Mouse (Mus musculus) brain, adult 2 months (tissue): ENCODE data around the gene Yap1.

Experiments
- DNase-seq: peaks from one replicate; pipeline ENCODE4 v3.0.0; 2011; ENCODE audit warnings: low read depth, low spot score

The Yap1 gene

DNA sequence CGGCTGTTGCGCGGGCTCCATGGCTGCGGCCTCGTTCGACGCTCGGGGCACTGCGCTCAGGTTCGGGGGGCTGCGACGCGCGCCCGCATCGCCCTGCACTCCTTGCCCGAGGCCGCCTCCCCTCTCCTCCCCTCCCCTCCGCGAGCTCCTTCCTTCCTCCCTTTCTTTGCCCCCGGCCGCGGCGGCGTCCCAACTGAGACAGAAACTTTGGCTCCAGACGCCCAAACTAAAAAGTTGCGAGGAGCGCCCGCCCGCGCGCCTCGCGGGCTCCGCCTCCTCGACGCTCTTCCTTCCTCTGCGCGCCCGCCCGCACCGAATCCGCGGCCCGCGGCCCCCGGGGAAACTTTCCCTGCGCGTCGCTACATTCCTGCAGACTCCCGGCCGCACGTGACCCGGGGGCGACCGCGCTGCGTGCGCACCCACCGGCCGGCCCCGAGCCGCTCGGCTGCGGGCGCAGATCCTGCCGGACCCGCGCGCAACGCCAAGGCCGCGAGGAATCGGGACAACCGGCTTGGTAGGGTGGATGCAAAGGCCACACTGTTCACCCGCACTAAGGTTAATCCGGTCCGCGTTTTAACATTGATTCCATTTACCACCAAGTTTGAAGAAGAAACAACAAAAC, at the start of gene Yap1:
Yap1 (minus strand) TSS at position 227 of the 622 bp plus-strand sequence.
- DNase-seq, result peak; percentile 71

DNA sequence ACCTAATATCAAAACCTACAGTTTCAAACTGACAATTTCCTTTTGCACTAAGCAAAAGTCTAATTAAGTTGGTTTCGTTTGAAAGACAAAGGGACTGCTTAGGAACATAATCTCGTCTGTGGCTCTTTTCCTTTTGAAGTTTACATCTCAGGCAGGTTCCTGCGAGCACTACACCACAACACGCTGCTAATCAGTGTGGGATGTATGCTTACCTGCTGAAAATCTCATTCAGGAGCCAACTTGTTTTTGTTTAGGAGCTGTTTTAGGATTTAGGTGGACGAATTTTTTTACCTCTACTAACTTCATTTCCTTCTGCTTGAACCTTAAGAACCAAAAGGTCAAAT, 38.6 kb upstream of the Yap1 start:
- no peak for DNase-seq

- peak; percentile 98 for DNase-seq
Measured at GRCm38 (mm10) chr9:8042338-8043043, 38.1 kb upstream of the Yap1 start, which contains the start of gene Cfap300. TSS of gene Cfap300 (minus strand) at chr9:8042823.

DNA sequence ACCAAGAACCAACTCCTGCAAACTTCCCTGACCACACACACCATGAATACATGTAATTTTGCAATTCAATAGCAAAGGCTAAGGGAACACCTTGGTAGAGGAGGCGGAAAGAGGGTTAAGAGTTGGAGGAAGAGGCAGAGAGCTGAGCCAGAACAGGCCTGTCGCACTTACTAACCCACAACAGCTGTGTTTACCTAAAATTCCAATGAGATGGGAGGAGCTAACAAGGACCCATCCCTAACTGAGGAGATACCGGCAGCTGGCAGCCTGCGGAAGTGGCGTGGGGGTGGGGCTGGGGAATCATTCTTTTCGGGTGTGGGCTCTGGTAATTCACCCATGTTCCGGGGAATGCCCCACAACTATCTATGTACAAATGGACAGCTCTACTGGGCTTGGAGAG, 31.1 kb upstream of the Yap1 start:
- no peak for DNase-seq

GRCm38 (mm10) chr9:8035091-8035490, 30.7 kb upstream of the Yap1 start:
- DNase-seq, result no peak

GRCm38 (mm10) chr9:8034143-8034542, 29.7 kb upstream of the Yap1 start:
- DNase-seq, result no peak

- DNase-seq, result no peak
Measured at GRCm38 (mm10) chr9:8032847-8033246, 28.5 kb upstream of the Yap1 start.

- DNase-seq, result no peak
Measured at GRCm38 (mm10) chr9:8018609-8019008, 14.2 kb upstream of the Yap1 start.

DNA sequence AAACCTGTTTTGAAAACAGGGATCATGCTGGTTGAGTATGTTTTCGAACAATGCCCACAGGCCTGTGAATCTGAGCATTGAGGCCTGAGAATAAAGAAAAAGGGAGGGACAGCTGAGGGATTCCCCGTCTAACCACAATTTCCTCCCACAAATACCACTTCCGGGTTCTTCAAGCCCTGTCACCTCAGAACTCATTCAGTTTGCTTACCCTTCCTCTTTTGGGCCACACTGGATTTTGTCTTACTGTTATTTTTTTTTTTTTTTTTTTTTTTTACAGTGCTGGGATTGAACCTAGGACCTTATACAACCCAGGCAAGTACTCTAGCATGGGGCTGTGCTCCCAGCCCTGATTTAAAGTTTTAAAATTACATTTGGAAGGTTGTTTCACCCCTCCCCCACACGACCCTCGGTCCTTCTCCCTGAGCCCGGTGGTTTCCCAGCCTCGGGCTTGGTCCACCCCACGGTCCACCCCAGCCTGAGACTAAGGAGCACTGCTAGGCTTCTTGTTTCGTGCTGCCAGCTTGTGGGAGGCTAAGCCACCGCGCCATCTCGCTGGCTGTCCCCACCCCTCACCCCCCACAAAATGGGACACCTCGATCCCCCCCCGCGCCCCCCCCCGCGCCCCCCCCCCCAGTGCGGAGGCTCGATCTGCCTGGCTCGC, 13.0 kb upstream of the Yap1 start:
- no peak for DNase-seq

GRCm38 (mm10) chr9:8003301-8004271, 810 bp downstream of the Yap1 start:
- DNase-seq, result peak; percentile 59

DNA sequence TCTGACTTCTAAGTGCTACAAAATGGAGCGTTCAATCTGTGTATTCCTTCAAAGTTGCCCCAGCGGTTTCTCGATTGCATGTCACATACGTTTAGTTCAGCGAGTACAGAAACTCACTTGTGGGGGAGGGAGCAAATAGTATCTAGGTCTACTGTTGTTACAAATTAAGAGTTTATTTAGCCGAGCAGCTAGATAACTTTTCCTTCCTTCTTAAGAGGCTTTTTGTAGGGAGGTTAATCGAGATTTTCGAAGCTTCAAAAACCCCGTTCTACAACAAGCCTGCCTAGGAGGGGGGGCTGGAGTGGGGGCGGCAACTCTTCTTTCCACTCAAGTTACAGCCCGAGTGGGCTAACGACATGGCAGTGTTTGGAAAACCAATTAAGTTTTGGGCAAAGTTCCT, 1.6 kb downstream of the Yap1 start:
- no peak for DNase-seq

DNA sequence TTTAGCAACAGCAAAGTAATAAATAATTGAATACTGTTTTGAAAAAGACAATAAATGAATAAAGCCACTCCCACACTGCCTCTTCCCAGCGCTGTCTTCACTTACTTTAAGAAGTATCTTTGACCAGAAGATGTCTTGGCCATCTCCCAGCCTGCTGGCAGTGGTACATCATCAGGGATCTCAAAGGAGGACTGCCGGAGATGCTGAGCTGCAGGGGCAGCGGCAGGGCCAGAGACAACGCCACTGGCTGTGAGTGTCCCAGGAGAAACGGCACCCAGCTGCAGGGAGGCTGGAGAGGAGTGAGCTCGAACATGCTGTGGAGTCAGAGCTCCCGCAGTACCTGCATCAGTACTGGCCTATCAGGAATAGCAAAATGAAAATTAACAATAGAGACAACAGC, 3.0 kb downstream of the Yap1 start:
- DNase-seq, result no peak

DNA sequence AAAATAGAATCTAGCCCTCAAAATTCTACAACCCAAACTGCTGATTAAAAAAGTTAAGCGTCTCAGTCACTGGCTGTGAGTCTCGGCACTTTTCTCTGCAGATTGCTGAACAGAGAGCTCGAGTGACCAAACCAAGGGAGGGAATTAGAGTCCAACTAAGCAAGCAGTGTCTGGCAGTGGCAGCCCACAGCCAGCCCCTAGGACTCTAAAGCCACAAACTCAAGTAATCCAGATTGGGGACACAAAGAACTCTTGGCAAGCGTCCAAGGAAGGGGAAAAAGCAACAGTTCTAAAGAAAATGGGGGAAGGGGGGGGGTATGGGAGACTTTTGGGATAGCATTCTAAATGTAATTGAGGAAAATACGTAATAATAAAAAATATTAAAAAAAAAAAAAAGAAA, 10.1 kb downstream of the Yap1 start:
- DNase-seq, result no peak

GRCm38 (mm10) chr9:7992651-7993050, 11.7 kb downstream of the Yap1 start:
- DNase-seq, result no peak

GRCm38 (mm10) chr9:7990897-7991296, 13.5 kb downstream of the Yap1 start:
- no peak for DNase-seq

- DNase-seq, result no peak
Measured at GRCm38 (mm10) chr9:7987119-7987518, 17.3 kb downstream of the Yap1 start.

DNA sequence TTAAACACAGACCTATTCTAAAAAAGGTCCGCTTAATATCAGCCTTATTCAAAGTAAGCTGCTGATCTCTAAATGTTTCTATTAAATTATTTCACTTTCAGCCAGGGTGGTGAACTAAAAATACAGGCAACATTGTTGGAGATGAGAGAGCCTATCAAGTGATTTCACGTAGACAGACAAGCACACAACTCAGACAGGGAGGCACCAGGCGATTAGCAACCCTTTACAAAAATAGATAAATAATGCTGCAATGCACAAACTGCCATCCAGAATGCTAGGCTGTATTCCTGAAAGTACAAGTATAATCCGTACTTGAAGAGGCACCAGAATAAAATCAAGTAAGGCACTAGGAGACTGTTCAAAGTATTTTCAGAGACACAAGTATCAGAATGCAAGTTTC, 20.1 kb downstream of the Yap1 start:
- no peak for DNase-seq

GRCm38 (mm10) chr9:7983665-7984064, 20.7 kb downstream of the Yap1 start:
- DNase-seq, result no peak

DNA sequence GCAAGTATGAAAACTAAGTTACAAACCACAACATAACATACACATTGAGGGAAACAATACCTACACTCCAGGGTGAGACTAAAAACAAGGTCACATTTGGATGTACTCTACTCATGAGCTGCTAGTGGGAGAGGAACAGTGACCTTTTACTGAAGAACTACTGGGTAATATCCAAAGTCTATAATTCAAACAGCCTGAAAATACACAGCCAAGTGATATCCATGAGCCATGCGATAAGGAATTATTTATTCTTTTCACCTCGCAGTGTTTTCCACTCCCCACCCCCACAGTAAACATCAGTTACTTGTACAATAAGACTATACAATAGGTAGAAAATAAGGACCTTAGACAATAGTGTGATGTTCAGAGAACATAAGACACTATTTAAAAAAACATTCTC, 24.2 kb downstream of the Yap1 start:
- no peak for DNase-seq

DNA sequence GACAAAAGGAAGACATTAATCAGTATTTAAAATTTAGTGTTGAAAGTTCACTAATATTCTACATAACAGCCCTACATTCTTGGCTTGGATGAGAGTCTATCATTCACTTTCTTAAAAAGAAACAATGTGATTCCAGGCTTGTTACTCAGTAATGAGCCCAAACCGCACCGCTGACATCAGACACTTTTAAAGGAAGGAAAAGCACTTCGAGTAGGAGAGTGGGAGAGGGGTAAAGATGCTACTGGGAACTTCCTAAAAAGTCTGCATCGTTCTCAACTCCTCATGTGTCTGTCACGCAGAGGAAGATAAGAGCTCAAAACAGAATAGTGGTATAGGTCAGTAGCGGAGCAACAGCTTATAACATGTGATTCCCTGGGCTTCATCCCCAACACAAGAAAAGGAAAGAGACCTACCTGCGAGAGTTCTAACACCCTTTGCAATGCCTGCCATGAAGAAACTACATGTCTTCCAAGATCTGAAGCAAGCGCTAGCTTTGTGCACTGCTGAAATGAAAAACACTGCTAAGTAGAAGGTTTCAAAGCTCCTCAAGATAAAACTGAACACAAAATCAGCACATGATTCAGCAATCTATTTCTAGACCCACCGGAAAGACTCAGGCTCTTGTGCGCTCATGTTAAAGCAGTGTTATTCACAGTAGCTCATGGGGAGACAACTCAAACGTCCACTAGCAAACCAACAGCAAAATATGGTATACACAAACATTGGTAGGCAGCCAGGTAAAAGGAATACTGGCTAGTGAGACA, 25.1 kb downstream of the Yap1 start:
- DNase-seq, result peak; percentile 45

GRCm38 (mm10) chr9:7978502-7978901, 25.9 kb downstream of the Yap1 start:
- DNase-seq, result no peak
